Mouse (Mus musculus) heart, embryonic 11.5 days (tissue): Measurements from ENCODE around the gene A730071L15Rik. TPM values are rescaled to one million over a fixed set of nuclear protein-coding genes. Genes with fewer than 3 reads are reported as not detected.

Experiments
- ATAC-seq: fragments of 200-750 bp; cut with Nextera tagmentation; replicated peaks from 2 replicates; pipeline ENCODE4 v1.8.0; 2017; ENCODE audit warnings: moderate library complexity; ENCODE audit not compliant: insufficient number of reproducible peaks, low FRiP score, low TSS enrichment
- H3K27ac ChIP-seq: fragments of 300-500 bp; sonication (generic); 2 replicates; pipeline ENCODE4 v1.5.1; 2014; ENCODE audit warnings: mild to moderate bottlenecking, low read depth, low read length
- H3K27me3 ChIP-seq: fragments of 300-500 bp; sonication (generic); 2 replicates; pipeline ENCODE4 v1.6.1; 2014; ENCODE audit warnings: mild to moderate bottlenecking, low read length, mixed read lengths; ENCODE audit not compliant: control insufficient read depth, insufficient read depth
- H3K36me3 ChIP-seq: fragments of 300-500 bp; sonication (generic); 2 replicates; pipeline ENCODE4 v1.6.1; 2014; ENCODE audit warnings: mild to moderate bottlenecking, low read length, moderate library complexity, mixed read lengths; ENCODE audit not compliant: control insufficient read depth, insufficient read depth
- H3K4me1 ChIP-seq: fragments of 300-500 bp; sonication (generic); 2 replicates; pipeline ENCODE4 v1.6.1; 2014; ENCODE audit warnings: low read length; ENCODE audit not compliant: control insufficient read depth, insufficient read depth
- H3K4me2 ChIP-seq: fragments of 300-500 bp; sonication (generic); 2 replicates; pipeline ENCODE4 v1.6.1; 2014; ENCODE audit warnings: mild to moderate bottlenecking, moderate library complexity
- H3K4me3 ChIP-seq: fragments of 300-500 bp; sonication (generic); 2 replicates; pipeline ENCODE4 v1.5.1; 2014; ENCODE audit warnings: low read depth, low read length
- H3K9ac ChIP-seq: fragments of 300-500 bp; sonication (generic); 2 replicates; pipeline ENCODE4 v1.6.1; 2014; ENCODE audit warnings: mild to moderate bottlenecking, low read depth, low read length, moderate library complexity
- H3K9me3 ChIP-seq: fragments of 300-500 bp; sonication (generic); replicated peaks from 2 replicates; pipeline ENCODE4 v1.6.1; 2016; ENCODE audit warnings: low read length; ENCODE audit not compliant: control insufficient read depth
- WGBS: fragments of 180-500 bp; shearing (Covaris S2); extraction: QIAGEN DNeasy Blood & Tissue Kit; methylation state at CpG from one replicate; pipeline ENCODE4 v1.1.7; 2014; ENCODE audit not compliant: insufficient replicate concordance; 5-methylcytosine and 5-hydroxymethylcytosine counted together
- polyA plus RNA-seq: library from polyadenylated mRNA; unstranded; fragments of >200 nt; fragmentation: Nextera tagmentation; extraction: Ambion mirVana; gene quantifications from 2 replicates; pipeline ENCODE4 v1.2.1, GENCODE M21; 2014

A730071L15Rik gene
- polyA plus RNA-seq, 1 experiment from 2014 or later = 0.84 TPM

DNA sequence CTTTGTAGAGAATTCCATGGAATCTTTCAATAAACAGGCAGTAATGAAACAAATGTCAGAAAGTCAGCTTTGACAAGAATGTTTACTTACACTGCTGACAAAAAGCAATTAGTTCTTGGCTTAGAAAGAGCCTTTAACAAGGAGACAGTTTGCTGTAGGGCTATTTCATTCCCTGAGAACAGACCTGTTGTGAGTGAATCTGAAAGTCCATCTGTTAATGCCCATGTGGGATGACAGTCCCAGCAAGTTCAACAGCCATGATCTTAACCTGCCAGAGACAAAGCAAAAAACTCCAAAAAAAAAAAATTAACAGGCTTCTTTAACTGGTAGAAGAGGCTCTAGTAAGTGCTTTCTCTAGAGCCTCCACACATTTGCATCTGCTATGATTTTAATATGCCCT lies 38.3 kb upstream of the A730071L15Rik start:
- H3K36me3 ChIP-seq = no peaks in the 10 kb centered on the region
- H3K4me2 ChIP-seq = no peak overlapping the region
- no peak overlapping the region for H3K4me3 ChIP-seq
- no peak overlapping the region for H3K9ac ChIP-seq
- no peaks in the 10 kb centered on the region for H3K9me3 ChIP-seq
- ATAC-seq = no peak
- peaks cover 15% of the 10 kb centered on the region for H3K4me1 ChIP-seq
- no peaks in the 10 kb centered on the region for H3K27me3 ChIP-seq
- no peak overlapping the region for H3K27ac ChIP-seq

DNA sequence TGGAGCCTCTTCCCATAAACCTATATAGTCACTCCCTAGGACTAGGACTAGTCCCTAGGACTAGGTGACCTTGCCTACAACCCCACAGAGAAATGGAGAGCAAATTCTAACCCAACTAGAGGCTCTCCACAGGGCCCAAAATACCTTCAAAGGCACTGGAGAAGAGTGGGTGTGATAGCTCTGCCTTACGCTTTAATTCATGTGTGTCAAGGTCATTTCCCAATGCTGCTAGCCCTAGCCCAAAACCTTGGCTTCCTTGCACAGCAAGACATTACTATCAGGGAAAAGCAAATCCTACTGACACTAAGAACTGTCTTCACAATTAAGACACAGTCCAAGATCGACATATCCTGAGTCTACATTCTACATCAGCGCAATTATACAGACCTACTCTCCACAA lies 36.8 kb upstream of the A730071L15Rik start:
- Histone ChIP-seq H3K36me3 (no peaks in the 10 kb centered on the region), H3K27ac (0 out of 2 replicates have a peak overlapping the region, but pooled peaks have one; percentile 29), H3K9ac (no peak overlapping the region), H3K4me1 (peaks cover 10% of the 10 kb centered on the region), H3K27me3 (no peaks in the 10 kb centered on the region), H3K4me3 (no peak overlapping the region), H3K9me3 (no peaks in the 10 kb centered on the region), H3K4me2 (no peak overlapping the region)
- no peak for ATAC-seq
- 81% methylated on average over 3 of the region's 3 CpGs for WGBS

DNA sequence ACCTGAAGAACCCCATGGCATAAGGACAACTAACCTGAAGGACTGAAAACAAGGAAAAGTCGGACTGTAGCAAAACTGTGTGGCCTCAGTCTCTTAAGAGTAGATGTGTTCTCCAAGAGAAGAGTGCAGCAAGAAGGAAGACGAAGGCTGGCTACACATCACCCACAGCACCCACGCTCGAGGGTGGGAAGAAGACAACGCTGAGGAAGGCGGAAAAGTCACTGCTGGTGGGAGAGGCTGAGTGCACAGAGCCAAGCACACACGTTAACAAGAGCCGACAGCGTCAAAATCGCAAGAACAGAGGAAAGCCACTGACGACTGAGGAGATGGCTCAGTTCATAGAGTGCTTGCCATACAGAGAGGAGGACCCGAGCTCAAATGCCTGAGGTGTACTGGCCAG lies 36.1 kb upstream of the A730071L15Rik start:
- no peak overlapping the region for H3K9ac ChIP-seq
- H3K4me3 ChIP-seq = no peak overlapping the region
- no peak overlapping the region for H3K27ac ChIP-seq
- no peaks in the 10 kb centered on the region for H3K36me3 ChIP-seq
- WGBS = 86% methylated on average over 12 of the region's 12 CpGs
- H3K9me3 ChIP-seq = no peaks in the 10 kb centered on the region
- H3K4me2 ChIP-seq = no peak overlapping the region
- ATAC-seq = no peak
- H3K27me3 ChIP-seq = no peaks in the 10 kb centered on the region
- H3K4me1 ChIP-seq = peaks cover 10% of the 10 kb centered on the region

GRCm38 (mm10) chr11:6164781-6165180 lies 35.0 kb upstream of the A730071L15Rik start:
- ATAC-seq = no peak
- no peaks in the 10 kb centered on the region for H3K9me3 ChIP-seq
- no peak overlapping the region for H3K27ac ChIP-seq
- H3K9ac ChIP-seq = no peak overlapping the region
- no peak overlapping the region for H3K4me3 ChIP-seq
- peaks cover 16% of the 10 kb centered on the region for H3K4me1 ChIP-seq
- no peak overlapping the region for H3K4me2 ChIP-seq
- WGBS = 93% methylated on average over 7 of the region's 7 CpGs
- H3K27me3 ChIP-seq = no peaks in the 10 kb centered on the region
- H3K36me3 ChIP-seq = no peaks in the 10 kb centered on the region

- Histone ChIP-seq H3K9ac (no peak overlapping the region), H3K36me3 (no peaks in the 10 kb centered on the region), H3K9me3 (no peaks in the 10 kb centered on the region), H3K4me3 (no peak overlapping the region), H3K27me3 (no peaks in the 10 kb centered on the region), H3K27ac (no peak overlapping the region), H3K4me1 (peaks cover 16% of the 10 kb centered on the region), H3K4me2 (no peak overlapping the region)
- 91% methylated on average over 7 of the region's 7 CpGs for WGBS
- no peak for ATAC-seq
Observed at GRCm38 (mm10) chr11:6165391-6166081, 34.3 kb upstream of the A730071L15Rik start.

DNA sequence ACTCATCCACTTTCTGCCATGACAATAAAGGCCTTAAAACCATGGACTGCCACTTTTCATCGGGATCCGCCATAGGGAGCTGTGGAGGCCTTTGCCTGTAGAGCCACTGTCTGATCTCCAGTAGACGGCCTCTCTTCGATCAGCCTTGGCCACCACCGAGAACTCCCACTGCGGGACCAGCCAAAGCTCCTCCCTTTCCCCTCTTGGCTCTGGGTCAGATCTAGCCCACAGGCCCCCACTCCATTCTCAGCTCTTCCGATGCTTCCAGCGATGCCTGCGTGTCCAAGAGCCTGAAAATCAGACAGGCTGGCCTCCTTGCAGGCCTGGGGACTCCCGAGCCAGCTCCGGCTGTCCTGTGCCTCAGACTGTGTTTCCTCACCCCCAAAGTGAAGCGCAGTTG lies 33.5 kb upstream of the A730071L15Rik start:
- Histone ChIP-seq H3K4me2 (no peak overlapping the region), H3K9me3 (no peaks in the 10 kb centered on the region), H3K4me3 (no peak overlapping the region), H3K4me1 (peaks cover 10% of the 10 kb centered on the region; the same call in 1 of the 2 replicates), H3K9ac (no peak overlapping the region), H3K27ac (no peak overlapping the region), H3K27me3 (no peaks in the 10 kb centered on the region), H3K36me3 (no peaks in the 10 kb centered on the region)
- ATAC-seq = no peak
- WGBS = 93% methylated on average over 12 of the region's 12 CpGs

DNA sequence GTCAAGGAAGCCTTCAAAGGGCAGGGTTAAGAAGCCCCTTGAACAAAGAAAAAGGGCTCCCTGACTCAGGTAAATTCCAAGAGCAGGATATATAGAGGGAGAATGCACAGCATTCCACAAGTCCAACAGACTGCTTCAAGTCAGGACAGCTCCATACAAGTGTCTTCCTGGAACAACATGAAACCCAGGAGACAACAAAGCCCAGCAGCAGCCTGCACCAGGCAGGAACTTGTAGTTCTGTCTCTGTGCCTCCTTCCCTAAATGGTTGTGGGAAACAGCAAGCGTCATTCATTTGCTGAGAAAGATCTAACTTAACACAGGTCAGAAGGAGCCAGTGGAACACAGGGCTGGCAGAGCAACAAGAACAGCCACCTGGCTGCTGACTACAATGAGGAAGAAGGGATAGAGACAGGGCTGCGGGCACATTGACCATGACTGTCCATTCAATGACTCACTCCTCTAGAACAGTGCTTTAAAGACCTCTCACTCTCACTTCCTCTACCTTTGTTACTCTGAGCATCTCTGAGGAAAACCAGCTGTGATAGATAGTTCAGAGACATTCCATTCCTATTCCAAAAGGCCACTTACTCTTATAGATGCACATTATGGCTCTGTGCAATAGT lies 30.7 kb upstream of the A730071L15Rik start:
- Histone ChIP-seq H3K27me3 (no peaks in the 10 kb centered on the region), H3K27ac (no peak overlapping the region; the same call in 1 of the 2 replicates), H3K4me2 (no peak overlapping the region), H3K36me3 (no peaks in the 10 kb centered on the region), H3K9ac (no peak overlapping the region), H3K4me1 (peaks cover 6% of the 10 kb centered on the region; the same call in 1 of the 2 replicates), H3K4me3 (no peak overlapping the region), H3K9me3 (no peaks in the 10 kb centered on the region)
- ATAC-seq = no peak; the same call in 1 of the 2 replicates
- WGBS = 68% methylated on average over 2 of the region's 2 CpGs

- Histone ChIP-seq H3K36me3 (no peaks in the 10 kb centered on the region), H3K4me2 (peak overlapping the region; percentile 11), H3K9me3 (no peaks in the 10 kb centered on the region), H3K4me3 (no peak overlapping the region), H3K4me1 (peaks cover 27% of the 10 kb centered on the region), H3K9ac (no peak overlapping the region), H3K27me3 (no peaks in the 10 kb centered on the region), H3K27ac (peak overlapping the region; percentile 70)
- 0 out of 2 replicates have a peak, but pooled peaks have one; percentile 26 for ATAC-seq
- 25% methylated on average over 7 of the region's 7 CpGs for WGBS
Observed at GRCm38 (mm10) chr11:6174719-6175118, 25.1 kb upstream of the A730071L15Rik start.

DNA sequence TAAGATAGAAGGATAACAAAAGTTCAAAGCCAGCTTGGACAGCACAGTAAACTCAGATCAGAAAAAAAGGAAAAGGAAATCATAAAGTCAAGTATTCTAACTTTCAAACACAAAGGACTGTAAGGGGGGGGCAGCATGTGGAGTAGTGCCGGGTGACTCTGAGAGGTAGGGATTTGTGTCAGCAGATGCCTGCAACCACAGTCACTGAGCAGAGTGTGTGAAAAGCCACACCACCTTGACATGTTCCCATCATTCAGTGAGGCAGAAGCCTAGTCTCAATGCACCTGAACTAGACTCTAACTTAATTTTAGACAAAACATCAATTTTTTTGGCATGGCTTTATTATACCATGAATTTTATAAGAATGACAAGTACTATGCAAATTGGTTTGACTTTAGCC lies 24.3 kb upstream of the A730071L15Rik start:
- Histone ChIP-seq H3K27ac (no peak overlapping the region), H3K36me3 (no peaks in the 10 kb centered on the region), H3K27me3 (no peaks in the 10 kb centered on the region), H3K4me2 (no peak overlapping the region), H3K9ac (no peak overlapping the region), H3K4me1 (peaks cover 30% of the 10 kb centered on the region), H3K9me3 (no peaks in the 10 kb centered on the region), H3K4me3 (no peak overlapping the region)
- no peak for ATAC-seq
- whole genome bisulfite sequencing = 44% methylated on average over 1 of the region's 1 CpGs
